Mouse (Mus musculus): ENCODE data around the gene Lenep. TPM values are rescaled to one million over a fixed set of nuclear protein-coding genes. Genes with fewer than 3 reads are reported as not detected.
"Not testable (repeated sequence)": the region's sequence is repeated elsewhere in the genome, so short reads cannot be mapped to it uniquely, and the experiment has no call there.

Lenep gene
- under 1 TPM in 1 of 2 experiments, not detected in 1; 0.30 TPM for total RNA-seq (2021)
- long read RNA-seq, experiment 1: 0 reads
- long read RNA-seq, experiment 2, partial matches to known transcripts: 0 of 1 reads
- long read RNA-seq, experiment 2, other reads (novel, unspliced or antisense): 0 of 1 reads

- DNase-seq (ENCODE audit: low spot score in 2 of 2): no peak
Measured at GRCm38 (mm10) chr3:89402693-89403092, at the start of gene Lenep. Gene Lenep, minus strand, starts transcription at chr3:89402793.

- DNase-seq (ENCODE audit: low spot score in 2 of 2): no peak
Measured at GRCm38 (mm10) chr3:89451916-89452315, 49.3 kb upstream of the Lenep start.

DNA sequence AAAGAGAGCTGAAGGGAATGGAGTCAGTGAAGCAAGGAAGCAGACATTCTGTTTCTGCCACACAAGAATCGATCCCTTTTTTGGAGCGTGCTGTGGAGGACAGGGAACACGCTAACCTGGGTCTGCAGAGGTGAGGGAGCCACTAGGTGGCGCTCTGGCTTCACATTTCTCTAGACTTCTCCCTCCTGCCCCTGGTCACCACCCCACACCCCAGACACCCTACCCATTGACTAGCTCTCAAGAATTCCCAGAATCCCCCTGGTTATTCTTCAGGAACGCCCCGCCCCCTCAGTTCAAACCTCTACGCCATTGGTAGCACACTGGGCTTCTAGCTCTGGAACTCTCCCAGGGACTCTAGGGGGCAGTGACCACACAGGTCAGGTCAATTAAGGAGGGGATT lies 46.9 kb upstream of the Lenep start:
- DNase-seq (ENCODE audit: low spot score in 2 of 2): peak; percentile 73 to 79

GRCm38 (mm10) chr3:89448720-89449537 lies 46.3 kb upstream of the Lenep start:
- DNase-seq (ENCODE audit: low spot score in 2 of 2): peak; percentile 51 to 53

GRCm38 (mm10) chr3:89440691-89441090 lies 38.1 kb upstream of the Lenep start:
- DNase-seq (ENCODE audit: low spot score in 2 of 2): peak in 1 of 2 experiments; percentile 42

DNA sequence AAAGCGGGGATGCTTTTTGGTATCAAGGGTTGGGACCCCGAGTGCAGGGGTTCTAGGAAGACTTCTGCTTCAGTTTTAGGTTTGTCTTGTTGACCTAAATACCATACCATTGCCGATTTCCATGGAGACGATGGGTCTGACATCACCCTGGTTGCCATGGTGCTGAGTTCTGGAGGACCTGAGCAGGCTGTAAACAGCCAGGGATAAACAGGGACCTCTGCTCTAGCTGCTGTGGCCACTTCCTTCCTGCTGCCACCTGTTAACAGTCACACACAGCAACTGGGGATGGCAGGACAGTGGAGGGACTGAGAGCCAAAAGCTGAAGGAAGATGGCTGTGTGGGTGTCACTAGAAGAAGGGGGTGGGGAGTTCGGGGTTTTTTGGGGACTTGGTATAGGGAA lies 34.7 kb upstream of the Lenep start:
- DNase-seq (ENCODE audit: low spot score in 2 of 2): no peak

DNA sequence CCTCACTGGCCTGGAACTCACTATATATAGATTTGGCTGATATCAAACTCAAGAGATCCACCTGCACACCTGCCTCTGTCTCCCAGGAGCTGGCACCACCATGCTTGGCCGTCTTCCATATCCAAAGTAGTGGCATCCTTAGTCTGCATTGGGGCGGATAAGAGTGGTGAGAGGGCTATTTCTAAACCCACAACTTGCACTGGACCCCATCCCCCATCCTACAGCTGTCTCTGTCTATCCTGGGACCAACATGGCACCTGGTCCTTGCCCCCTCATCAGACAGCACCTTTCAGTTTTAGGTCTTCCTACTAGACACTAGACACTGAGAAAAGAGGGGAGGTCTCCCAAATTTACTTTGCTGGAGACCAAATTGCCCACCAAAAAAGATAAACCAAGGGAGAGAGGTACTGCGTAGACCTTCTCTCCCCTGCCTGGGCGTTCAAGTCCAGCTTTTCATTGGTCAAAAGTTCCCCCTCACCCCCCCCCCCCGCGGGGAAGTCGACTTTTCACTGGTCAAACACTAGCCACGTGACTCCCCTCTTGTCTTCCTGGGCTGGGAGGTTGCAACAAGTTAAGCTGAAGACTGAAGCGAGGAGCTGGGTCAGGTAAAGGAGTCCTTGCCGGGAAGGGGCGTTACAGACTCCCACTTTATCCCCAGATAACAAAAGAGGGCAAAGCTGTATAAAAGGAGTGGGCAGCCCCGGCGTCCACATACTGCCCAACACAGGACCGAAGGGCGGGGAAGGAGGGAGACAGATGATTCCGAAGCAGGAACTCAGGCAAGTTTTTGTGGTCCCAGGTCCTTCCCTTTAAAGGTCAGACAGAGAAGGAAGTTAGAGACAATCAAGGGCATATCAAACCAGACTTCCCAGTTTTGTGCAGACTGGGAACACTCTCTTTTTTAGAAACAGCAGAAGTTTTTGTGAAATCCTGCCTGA lies 33.9 kb upstream of the Lenep start, which contains the start of gene Pbxip1:
Gene Pbxip1 (plus strand): TSS at position 531 of the 938 bp plus-strand sequence.
- DNase-seq (ENCODE audit: low spot score in 2 of 2): peak; percentile 42 to 53

DNA sequence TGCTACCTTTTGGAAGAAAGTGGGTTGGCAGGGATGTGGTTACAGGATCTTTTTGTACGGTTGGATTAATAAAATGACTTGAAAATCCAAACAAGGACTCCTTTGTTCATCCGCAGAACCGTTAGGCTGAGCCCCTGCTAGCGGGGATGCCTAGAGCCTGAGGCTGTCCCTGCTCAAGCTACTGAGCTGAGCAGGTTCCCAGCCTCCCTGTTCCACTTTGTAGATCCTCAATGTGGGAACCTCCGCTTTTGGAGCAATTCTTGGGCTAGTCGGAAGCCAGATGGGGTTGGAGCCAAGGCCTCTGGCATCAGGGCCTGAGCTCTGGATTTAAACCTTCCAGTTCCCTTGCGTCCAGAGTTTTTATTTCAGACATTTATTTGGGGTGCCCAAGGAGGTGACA lies 32.4 kb upstream of the Lenep start:
- DNase-seq (ENCODE audit: low spot score in 2 of 2): no peak

GRCm38 (mm10) chr3:89434532-89434931 lies 31.9 kb upstream of the Lenep start:
- DNase-seq (ENCODE audit: low spot score in 2 of 2): no peak

- DNase-seq (ENCODE audit: low spot score in 2 of 2): no peak
Measured at GRCm38 (mm10) chr3:89432606-89433005, 30.0 kb upstream of the Lenep start.

DNA sequence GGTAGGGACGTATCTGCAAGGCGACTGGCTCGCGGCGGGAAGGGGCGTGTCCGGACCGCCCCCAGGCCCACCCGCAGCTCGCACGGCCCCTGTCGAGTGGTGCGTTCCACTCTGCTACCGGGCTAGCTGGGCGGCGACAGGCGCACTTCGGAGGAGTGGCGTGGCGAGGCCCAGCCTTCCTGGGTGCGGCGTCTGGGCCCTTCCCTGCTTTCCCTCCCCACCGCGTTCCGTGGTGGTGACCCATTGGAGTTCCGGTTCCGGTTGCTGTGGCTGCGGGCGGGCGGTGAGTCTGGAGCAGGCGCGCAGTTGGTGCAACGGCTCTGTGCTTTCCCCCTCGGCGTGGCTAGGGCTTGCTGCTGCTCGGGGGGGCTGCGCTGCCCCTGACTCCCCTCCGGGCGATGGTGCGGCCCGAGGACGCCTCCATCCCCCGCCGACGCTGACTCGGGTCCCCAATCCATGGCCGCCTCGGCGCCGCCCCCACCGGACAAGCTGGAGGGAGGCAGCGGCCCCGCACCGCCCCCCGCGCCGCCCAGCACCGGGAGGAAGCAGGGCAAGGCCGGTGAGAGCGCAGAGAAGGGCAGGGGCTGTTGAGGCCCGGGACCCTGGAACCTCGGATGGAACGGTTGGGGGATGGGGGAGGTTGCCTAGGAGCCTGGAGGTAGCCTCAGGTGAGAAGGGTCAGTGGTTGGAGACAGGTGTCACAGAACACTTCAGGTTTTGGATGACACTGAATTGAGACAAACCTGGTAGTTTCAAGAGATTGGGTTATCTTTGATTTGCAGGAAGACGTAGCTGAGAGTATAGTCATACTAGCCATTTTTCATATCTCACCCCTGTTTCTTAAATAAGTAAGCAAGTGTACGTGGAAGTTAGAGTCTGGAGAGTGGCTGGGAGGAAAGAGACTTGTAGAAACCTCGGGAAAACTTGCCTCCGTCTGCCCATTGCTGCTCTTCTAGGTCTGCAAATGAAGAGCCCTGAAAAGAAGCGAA lies 27.9 kb upstream of the Lenep start, which contains the start of gene Pygo2:
Gene Pygo2 (plus strand): TSS at position 44 of the 989 bp plus-strand sequence.
- DNase-seq (ENCODE audit: low spot score in 2 of 2): peak; percentile 90 to 91

DNA sequence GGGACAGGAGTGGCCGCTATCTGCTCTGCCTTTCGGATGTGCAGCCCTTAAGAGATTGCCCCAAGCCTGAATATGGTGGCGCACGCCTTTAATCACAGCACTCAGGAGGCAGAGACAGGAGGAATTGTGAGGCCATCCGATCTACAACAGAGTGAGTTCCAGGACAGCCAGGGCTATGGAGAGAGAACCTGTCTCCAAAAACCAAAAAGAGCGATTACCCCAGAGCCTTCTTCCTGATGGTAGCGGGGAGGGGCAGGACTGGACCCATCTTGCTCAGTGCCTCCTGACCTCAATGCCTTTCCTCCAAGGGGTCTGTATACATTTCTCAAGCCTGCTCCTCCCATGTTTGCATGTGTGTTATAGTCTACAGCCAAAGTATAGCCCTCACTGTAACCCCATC lies 26.4 kb upstream of the Lenep start:
- DNase-seq (ENCODE audit: low spot score in 2 of 2): not testable (repeated sequence)

DNA sequence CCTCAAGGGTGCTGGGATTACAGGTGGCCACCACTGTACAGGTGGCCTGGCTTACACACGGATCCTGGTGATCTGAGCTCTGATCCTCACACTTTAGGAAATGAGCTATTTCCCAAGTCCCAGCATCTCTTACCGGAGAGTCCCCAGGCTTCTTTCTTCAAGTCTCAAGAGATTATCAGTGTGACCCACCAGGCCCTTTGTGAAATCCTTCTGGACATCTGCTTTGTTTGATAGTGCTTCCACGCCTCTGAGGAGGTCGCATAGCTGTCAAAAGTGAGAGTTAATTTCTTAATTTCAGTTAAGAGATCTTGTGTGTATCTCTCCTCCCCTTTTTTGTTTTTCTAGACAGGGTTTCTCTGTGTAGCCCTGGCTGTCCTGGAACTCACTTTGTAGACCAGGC lies 23.3 kb upstream of the Lenep start:
- no peak for DNase-seq (ENCODE audit: low spot score in 2 of 2)

DNA sequence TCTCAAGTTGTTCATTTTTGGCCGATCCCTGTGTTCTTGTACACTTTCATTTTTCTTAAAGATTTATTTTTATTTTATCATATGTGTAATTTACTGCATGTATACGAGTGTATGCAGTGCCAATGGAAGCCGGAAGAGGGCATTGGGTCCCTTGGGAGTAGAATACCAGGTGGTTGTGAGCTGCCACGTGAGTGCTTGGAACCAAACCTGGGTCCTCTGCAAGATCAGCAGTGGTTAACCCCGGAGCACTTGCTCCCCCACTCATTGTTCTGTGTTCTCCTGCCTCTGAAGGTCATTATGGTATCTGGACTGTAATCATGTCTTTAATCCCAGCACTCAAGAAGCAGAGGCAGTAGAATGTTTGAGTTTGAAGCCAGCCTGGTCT lies 22.5 kb upstream of the Lenep start:
- DNase-seq (ENCODE audit: low spot score in 2 of 2): no peak

DNA sequence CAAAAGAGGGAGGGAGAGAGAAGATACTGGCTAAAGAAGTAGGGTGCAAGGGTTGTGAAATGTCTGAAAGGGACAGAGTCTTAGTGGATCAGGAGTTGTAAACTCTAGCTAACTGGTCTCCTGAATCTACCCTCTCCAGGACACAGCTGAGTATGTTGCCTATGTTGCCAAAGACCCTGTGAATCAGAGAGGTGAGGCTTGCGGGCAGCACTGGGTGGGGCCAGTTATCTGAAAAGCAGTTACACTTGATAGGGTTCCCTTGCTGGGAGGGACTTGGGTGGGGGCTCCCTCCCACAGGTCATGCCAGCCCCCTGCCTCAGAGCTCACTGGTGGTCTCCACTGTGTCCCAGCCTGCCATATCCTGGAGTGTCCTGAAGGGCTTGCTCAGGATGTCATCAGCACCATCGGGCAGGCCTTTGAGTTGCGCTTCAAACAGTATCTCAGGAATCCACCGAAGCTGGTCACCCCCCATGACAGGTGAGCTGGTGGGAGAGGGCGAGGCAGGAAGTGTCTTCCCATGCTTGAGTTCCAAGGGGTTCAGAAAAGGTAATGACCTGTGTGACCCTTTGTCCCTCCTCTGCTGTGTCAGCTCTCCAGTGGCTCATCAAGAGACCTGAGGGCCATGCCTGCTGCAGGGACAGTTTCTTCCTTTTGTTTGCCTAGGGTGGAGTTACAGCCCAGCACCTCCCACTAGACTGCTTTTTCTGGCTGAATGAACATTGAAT lies 22.0 kb upstream of the Lenep start:
- no peak for DNase-seq (ENCODE audit: low spot score in 2 of 2)

GRCm38 (mm10) chr3:89422556-89423205 lies 20.1 kb upstream of the Lenep start:
- no peak for DNase-seq (ENCODE audit: low spot score in 2 of 2)

DNA sequence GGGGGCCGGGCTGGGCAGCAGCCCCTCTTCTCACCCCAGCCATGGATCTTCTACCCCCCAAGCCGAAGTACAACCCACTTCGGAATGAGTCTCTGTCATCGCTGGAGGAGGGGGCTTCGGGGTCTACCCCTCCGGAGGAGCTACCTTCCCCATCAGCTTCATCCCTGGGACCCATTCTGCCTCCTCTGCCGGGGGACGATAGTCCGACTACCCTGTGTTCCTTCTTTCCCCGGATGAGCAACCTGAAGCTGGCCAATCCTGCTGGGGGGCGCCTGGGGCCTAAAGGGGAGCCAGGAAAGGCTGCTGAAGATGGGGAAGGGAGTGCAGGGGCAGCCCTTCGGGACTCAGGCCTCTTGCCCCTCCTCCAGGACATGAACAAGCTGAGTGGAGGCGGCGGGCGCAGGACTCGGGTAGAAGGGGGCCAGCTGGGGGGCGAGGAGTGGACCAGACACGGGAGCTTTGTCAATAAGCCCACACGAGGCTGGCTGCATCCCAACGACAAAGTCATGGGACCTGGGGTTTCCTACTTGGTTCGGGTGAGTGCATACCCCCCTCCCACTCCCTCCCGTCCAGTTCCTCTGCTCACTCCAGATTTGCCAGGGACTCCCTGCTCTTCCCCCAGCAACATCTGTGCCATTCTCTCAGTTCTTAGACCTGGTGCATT lies 19.3 kb upstream of the Lenep start:
- no peak for DNase-seq (ENCODE audit: low spot score in 2 of 2)

DNA sequence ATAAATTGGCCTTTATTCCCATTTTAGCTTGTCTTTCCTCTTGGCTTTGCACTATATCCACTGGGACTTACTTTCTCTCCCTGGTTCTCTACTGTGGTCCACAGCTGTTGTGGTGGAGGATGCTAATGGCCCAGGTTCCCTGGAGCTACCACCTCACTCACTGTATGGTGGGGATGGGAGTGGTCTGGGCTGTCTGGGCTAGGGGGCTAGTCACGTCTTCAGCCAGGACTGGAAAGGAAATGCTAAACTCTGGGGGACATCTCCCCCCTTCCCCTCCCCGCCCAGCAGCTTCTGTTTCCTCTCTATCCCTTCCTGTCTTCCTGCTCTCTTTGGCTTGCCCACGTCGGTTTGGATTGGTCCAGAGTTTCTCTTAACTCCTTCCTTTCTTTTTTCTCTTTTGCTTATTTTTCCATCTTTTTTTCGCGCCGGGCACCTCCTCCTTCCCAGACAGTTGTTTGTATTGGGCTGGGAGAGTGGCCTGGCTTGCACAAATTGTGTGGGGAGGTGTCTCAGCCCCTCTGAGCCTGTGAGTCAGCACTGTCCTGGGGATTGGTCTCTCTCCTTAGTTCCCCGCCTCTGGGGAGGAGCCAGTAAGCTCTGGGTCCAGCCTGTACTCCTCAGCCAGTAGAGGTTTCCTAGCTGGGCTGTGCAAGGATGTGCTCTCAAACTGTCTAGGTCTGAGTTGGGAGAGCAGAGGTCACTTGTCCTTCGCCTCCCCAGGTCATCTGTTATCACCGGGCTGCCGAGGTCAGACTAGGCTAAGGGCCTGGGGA lies 18.6 kb upstream of the Lenep start:
- peak; percentile 60 to 63 for DNase-seq (ENCODE audit: low spot score in 2 of 2)

Data from adrenal gland, adult 18-20 months (tissue).